Mouse (Mus musculus): ENCODE measurements around the gene Cln6. TPM values are rescaled to one million over a fixed set of nuclear protein-coding genes. Genes with fewer than 3 reads are reported as not detected.
"Not testable (repeated sequence)": the region's sequence is repeated elsewhere in the genome, so short reads cannot be mapped to it uniquely, and the experiment has no call there.

The Cln6 gene
- polyA plus RNA-seq, 1 experiment = 22.2 TPM

- Histone ChIP-seq H3K4me1 (peaks cover 55% of the 10 kb centered on the region), H3K4me3 (replicated peaks) (no peak overlapping the region), H3K9me3 (no peaks in the 10 kb centered on the region), H3K27me3 (replicated peaks) (no peaks in the 10 kb centered on the region), H3K36me3 (replicated peaks; ENCODE audit: low read length) (peaks cover 70% of the 10 kb centered on the region)
- TF ChIP-seq FLI1 (IDR thresholded peaks at IDR 0.05; ENCODE audit: low read length) (no peak), GATA1 (IDR thresholded peaks at IDR 0.05; ENCODE audit: borderline replicate concordance, low read length) (no peak)
These were observed 5.9 kb downstream of the Cln6 start for GRCm38 (mm10) chr9:62844461-62844860.

- Histone ChIP-seq H3K4me3 (replicated peaks) (no peak overlapping the region), H3K36me3 (replicated peaks; ENCODE audit: low read length) (peaks cover 86% of the 10 kb centered on the region), H3K27me3 (replicated peaks) (no peaks in the 10 kb centered on the region), H3K4me1 (peaks cover 52% of the 10 kb centered on the region), H3K9me3 (no peaks in the 10 kb centered on the region)
- TF ChIP-seq GATA1 (IDR thresholded peaks at IDR 0.05; ENCODE audit: borderline replicate concordance, low read length) = no peak
- TF ChIP-seq FLI1 (IDR thresholded peaks at IDR 0.05; ENCODE audit: low read length) = no peak
These were observed 9.1 kb downstream of the Cln6 start for GRCm38 (mm10) chr9:62847694-62848093.

- TF ChIP-seq GATA1 (IDR thresholded peaks at IDR 0.05; ENCODE audit: borderline replicate concordance, low read length) = no peak
- no peak for TF ChIP-seq FLI1 (IDR thresholded peaks at IDR 0.05; ENCODE audit: low read length)
- Histone ChIP-seq H3K9me3 (no peaks in the 10 kb centered on the region), H3K4me3 (replicated peaks) (no peak overlapping the region), H3K27me3 (replicated peaks) (no peaks in the 10 kb centered on the region), H3K4me1 (peaks cover 49% of the 10 kb centered on the region), H3K36me3 (replicated peaks; ENCODE audit: low read length) (peaks cover 77% of the 10 kb centered on the region)
These were observed 10.1 kb downstream of the Cln6 start for GRCm38 (mm10) chr9:62848641-62849040.

- Histone ChIP-seq H3K4me1 (peaks cover 57% of the 10 kb centered on the region), H3K4me3 (replicated peaks) (no peak overlapping the region), H3K36me3 (replicated peaks; ENCODE audit: low read length) (peaks cover 53% of the 10 kb centered on the region), H3K9me3 (no peaks in the 10 kb centered on the region), H3K27me3 (replicated peaks) (no peaks in the 10 kb centered on the region)
- TF ChIP-seq GATA1 (IDR thresholded peaks at IDR 0.05; ENCODE audit: borderline replicate concordance, low read length) (no peak), FLI1 (IDR thresholded peaks at IDR 0.05; ENCODE audit: low read length) (no peak)
These were observed 13.0 kb downstream of the Cln6 start for GRCm38 (mm10) chr9:62851571-62851970.

- TF ChIP-seq FLI1 (IDR thresholded peaks at IDR 0.05; ENCODE audit: low read length) = no peak
- TF ChIP-seq GATA1 (IDR thresholded peaks at IDR 0.05; ENCODE audit: borderline replicate concordance, low read length) = no peak
- Histone ChIP-seq H3K27me3 (replicated peaks) (peaks cover 8% of the 10 kb centered on the region), H3K36me3 (replicated peaks; ENCODE audit: low read length) (peaks cover 27% of the 10 kb centered on the region), H3K4me1 (peaks cover 60% of the 10 kb centered on the region), H3K4me3 (replicated peaks) (no peak overlapping the region), H3K9me3 (no peaks in the 10 kb centered on the region)
These were observed 15.9 kb downstream of the Cln6 start for GRCm38 (mm10) chr9:62854483-62854882.

GRCm38 (mm10) chr9:62857216-62857615 is 18.6 kb downstream of the Cln6 start:
- Histone ChIP-seq H3K27me3 (replicated peaks) (peaks cover 13% of the 10 kb centered on the region), H3K9me3 (no peaks in the 10 kb centered on the region), H3K4me3 (replicated peaks) (peak overlapping the region; percentile 47), H3K4me1 (peaks cover 50% of the 10 kb centered on the region), H3K36me3 (replicated peaks; ENCODE audit: low read length) (peaks cover 2% of the 10 kb centered on the region)
- TF ChIP-seq FLI1 (IDR thresholded peaks at IDR 0.05; ENCODE audit: low read length) = no peak
- no peak for TF ChIP-seq GATA1 (IDR thresholded peaks at IDR 0.05; ENCODE audit: borderline replicate concordance, low read length)

- Histone ChIP-seq H3K9me3 (no peaks in the 10 kb centered on the region), H3K27me3 (replicated peaks) (peaks cover 13% of the 10 kb centered on the region), H3K4me3 (replicated peaks) (peak within 1 kb of the TSS; percentile 47), H3K4me1 (peaks cover 50% of the 10 kb centered on the region), H3K36me3 (replicated peaks; ENCODE audit: low read length) (no peaks in the 10 kb centered on the region)
- TF ChIP-seq FLI1 (IDR thresholded peaks at IDR 0.05; ENCODE audit: low read length) (no peak), GATA1 (IDR thresholded peaks at IDR 0.05; ENCODE audit: borderline replicate concordance, low read length) (no peak)
These were observed 19.2 kb downstream of the Cln6 start, which contains the start of gene Calml4 for GRCm38 (mm10) chr9:62857719-62858261. Gene Calml4 (plus strand): TSS chr9:62858080.

- Histone ChIP-seq H3K4me1 (peaks cover 50% of the 10 kb centered on the region), H3K36me3 (replicated peaks; ENCODE audit: low read length) (no peaks in the 10 kb centered on the region), H3K9me3 (no peaks in the 10 kb centered on the region), H3K27me3 (replicated peaks) (peaks cover 13% of the 10 kb centered on the region), H3K4me3 (replicated peaks) (no peak overlapping the region)
- TF ChIP-seq FLI1 (IDR thresholded peaks at IDR 0.05; ENCODE audit: low read length) (no peak), GATA1 (IDR thresholded peaks at IDR 0.05; ENCODE audit: borderline replicate concordance, low read length) (no peak)
These were observed 19.9 kb downstream of the Cln6 start for GRCm38 (mm10) chr9:62858266-62859019.

GRCm38 (mm10) chr9:62860102-62860501 is 21.5 kb downstream of the Cln6 start:
- not testable (repeated sequence) for H3K4me3 ChIP-seq (replicated peaks); H3K36me3 ChIP-seq (replicated peaks; ENCODE audit: low read length); H3K9me3 ChIP-seq
- Histone ChIP-seq H3K4me1 (peaks cover 35% of the 10 kb centered on the region), H3K27me3 (replicated peaks) (peaks cover 13% of the 10 kb centered on the region)

- peaks cover 35% of the 10 kb centered on the region for H3K4me1 ChIP-seq
- peaks cover 13% of the 10 kb centered on the region for H3K27me3 ChIP-seq (replicated peaks)
- no peak overlapping the region for H3K4me3 ChIP-seq (replicated peaks)
- no peaks in the 10 kb centered on the region for H3K36me3 ChIP-seq (replicated peaks; ENCODE audit: low read length)
- H3K9me3 ChIP-seq = no peaks in the 10 kb centered on the region
- TF ChIP-seq FLI1 (IDR thresholded peaks at IDR 0.05; ENCODE audit: low read length) (no peak), GATA1 (IDR thresholded peaks at IDR 0.05; ENCODE audit: borderline replicate concordance, low read length) (no peak)
These were observed 22.3 kb downstream of the Cln6 start for GRCm38 (mm10) chr9:62860866-62861265.

- not testable (repeated sequence) for H3K36me3 ChIP-seq (replicated peaks; ENCODE audit: low read length); H3K4me3 ChIP-seq (replicated peaks); H3K9me3 ChIP-seq; H3K27me3 ChIP-seq (replicated peaks)
- H3K4me1 ChIP-seq = peaks cover 33% of the 10 kb centered on the region
These were observed 30.7 kb downstream of the Cln6 start for GRCm38 (mm10) chr9:62869236-62869635.

All from megakaryocyte, embryonic 14.5 days (primary cell).